Mouse (Mus musculus): ENCODE measurements at regions not wholly inside any gene's neighbourhood (a gene's known extent, or its start where the extent isn't known, plus 50 kb on each side); places are given as distances from the start of the nearest gene placed in this dataset.

DNA sequence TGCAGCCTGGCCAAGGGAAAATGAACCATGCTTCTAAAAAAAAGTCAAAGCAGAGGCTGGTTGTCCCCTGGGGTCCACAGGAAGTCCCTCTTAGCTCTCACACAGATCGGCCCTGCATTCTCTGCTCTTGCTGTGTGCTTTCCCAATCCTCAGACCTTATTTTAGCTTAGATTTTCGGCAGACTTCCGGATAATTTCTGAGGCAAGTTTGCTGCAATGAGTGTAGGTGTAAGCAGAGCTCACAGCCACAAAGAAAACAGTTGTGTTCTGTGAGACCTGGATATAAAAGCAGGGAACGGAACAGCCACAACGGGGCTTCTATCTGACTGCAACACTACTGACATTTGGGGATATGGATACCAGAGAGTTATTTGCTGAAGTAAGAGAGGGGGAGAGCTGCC, 271.9 kb downstream of the Xpnpep1 start:
- H3K4me3 ChIP-seq (ENCODE audit: low read depth, low read length) = no peak overlapping the region
- no peaks in the 10 kb centered on the region for H3K27me3 ChIP-seq (ENCODE audit: control insufficient read depth, insufficient read depth, low read length)
- no peaks in the 10 kb centered on the region for H3K36me3 ChIP-seq (ENCODE audit: control insufficient read depth, insufficient read depth, low read length)
- no peak overlapping the region for H3K9ac ChIP-seq (replicated peaks; ENCODE audit: low read depth, low read length)
- WGBS = 85% methylated on average over 5 of the region's 5 CpGs
- no peak overlapping the region for H3K27ac ChIP-seq (ENCODE audit: low read length)
- ATAC-seq (ENCODE audit: insufficient number of reproducible peaks, insufficient read depth, low FRiP score, low read depth) = no peak
- H3K9me3 ChIP-seq (ENCODE audit: control insufficient read depth, low read depth, low read length) = no peaks in the 10 kb centered on the region
- H3K4me2 ChIP-seq (replicated peaks; ENCODE audit: low read depth, low read length) = no peak overlapping the region
- no peaks in the 10 kb centered on the region for H3K4me1 ChIP-seq (ENCODE audit: control insufficient read depth, insufficient read depth, low read length)

DNA sequence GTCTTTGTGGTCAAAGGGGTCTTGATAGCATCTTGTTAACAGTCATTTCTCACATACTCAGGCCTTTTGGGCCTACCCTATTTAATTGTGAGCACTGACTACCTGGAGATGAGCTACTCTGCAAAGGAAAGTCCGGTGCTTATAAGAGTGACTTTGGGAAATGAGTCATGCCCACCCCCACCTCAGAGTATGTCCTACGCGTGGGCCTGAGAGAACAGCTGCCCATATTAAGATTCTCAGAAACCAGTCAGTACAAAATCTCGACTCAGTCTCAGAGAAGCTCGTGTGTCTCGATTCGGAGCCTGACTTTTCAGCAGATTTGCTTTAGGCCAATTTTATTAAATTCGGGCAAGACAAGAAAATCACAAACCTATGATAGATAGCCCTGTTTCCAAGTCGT, 301.1 kb downstream of the Xpnpep1 start:
- WGBS = 91% methylated on average over 9 of the region's 9 CpGs
- no peak for ATAC-seq (ENCODE audit: insufficient number of reproducible peaks, insufficient read depth, low FRiP score, low read depth)
- Histone ChIP-seq H3K4me1 (ENCODE audit: control insufficient read depth, insufficient read depth, low read length) (no peaks in the 10 kb centered on the region), H3K4me3 (ENCODE audit: low read depth, low read length) (no peak overlapping the region), H3K4me2 (replicated peaks; ENCODE audit: low read depth, low read length) (no peak overlapping the region), H3K27me3 (ENCODE audit: control insufficient read depth, insufficient read depth, low read length) (no peaks in the 10 kb centered on the region), H3K36me3 (ENCODE audit: control insufficient read depth, insufficient read depth, low read length) (no peaks in the 10 kb centered on the region), H3K27ac (ENCODE audit: low read length) (no peak overlapping the region), H3K9me3 (ENCODE audit: control insufficient read depth, low read depth, low read length) (no peaks in the 10 kb centered on the region), H3K9ac (replicated peaks; ENCODE audit: low read depth, low read length) (no peak overlapping the region)

DNA sequence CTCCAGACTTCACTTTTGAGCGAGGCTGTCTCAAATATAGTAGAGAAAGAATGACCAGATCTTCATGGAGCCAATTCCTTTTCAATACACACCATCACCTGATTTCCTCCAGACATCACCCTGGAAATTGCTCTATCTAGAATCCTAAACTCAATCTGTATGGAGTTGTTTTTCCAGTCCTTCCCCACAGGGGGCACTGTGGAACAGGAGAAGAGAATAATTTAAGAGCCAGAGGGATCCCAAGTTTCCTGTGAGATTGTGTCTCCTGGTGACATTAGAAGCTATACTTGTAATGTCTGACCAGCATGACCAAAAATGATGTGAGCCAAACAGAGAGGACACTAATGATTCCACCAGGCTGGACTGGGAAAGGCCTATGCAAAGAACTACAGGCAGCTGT, 318.2 kb downstream of the Xpnpep1 start:
- H3K4me1 ChIP-seq (ENCODE audit: control insufficient read depth, insufficient read depth, low read length) = no peaks in the 10 kb centered on the region
- no peak for ATAC-seq (ENCODE audit: insufficient number of reproducible peaks, insufficient read depth, low FRiP score, low read depth)
- H3K4me2 ChIP-seq (replicated peaks; ENCODE audit: low read depth, low read length) = no peak overlapping the region
- 26% methylated on average over 1 of the region's 1 CpGs for WGBS
- no peak overlapping the region for H3K27ac ChIP-seq (ENCODE audit: low read length)
- no peak overlapping the region for H3K9ac ChIP-seq (replicated peaks; ENCODE audit: low read depth, low read length)
- H3K36me3 ChIP-seq (ENCODE audit: control insufficient read depth, insufficient read depth, low read length) = no peaks in the 10 kb centered on the region
- no peaks in the 10 kb centered on the region for H3K27me3 ChIP-seq (ENCODE audit: control insufficient read depth, insufficient read depth, low read length)
- no peak overlapping the region for H3K4me3 ChIP-seq (ENCODE audit: low read depth, low read length)
- H3K9me3 ChIP-seq (ENCODE audit: control insufficient read depth, low read depth, low read length) = no peaks in the 10 kb centered on the region

DNA sequence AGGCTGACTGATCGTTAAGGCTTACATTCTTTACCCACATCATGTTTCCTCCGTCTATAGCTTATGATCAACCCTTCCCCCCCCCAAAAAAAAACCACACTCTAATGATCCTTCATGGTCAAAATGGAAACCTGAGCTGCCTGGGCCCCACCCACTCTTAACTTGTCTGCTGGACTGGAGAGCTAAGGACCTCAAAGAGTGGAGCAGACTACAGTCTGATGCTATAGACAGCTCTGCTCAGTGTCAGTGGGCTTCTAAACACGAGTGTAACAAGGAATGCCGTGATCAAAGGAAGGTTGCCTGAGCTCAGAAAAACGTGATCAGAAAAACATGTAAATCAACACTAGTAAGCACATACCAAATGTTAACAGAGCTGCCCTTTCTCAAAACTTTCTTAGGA, 324.7 kb downstream of the Xpnpep1 start:
- 33% methylated on average over 5 of the region's 5 CpGs for WGBS
- no peak for ATAC-seq (ENCODE audit: insufficient number of reproducible peaks, insufficient read depth, low FRiP score, low read depth)

DNA sequence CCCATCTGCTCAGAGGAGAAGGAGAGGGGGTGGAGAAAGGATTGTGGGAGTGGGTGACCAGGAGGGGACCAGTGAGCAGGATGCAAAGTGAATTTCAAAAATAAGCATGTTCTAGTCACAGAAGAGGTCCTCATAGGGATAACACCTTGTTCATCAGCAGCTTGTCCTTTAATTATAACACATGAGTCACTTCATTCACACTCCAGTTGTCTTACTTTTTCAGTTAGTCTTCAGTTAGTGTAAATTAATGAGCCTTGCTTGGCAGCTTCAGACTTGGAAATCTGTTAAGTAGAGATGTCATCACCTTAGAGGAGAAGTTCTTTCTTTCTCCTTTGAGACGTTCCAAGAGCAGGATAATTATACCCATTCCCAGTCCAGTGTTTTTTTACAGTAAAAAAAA, 332.3 kb downstream of the Xpnpep1 start:
- no peaks in the 10 kb centered on the region for H3K4me1 ChIP-seq (ENCODE audit: control insufficient read depth, insufficient read depth, low read length)
- H3K27ac ChIP-seq (ENCODE audit: low read length) = no peak overlapping the region
- no peaks in the 10 kb centered on the region for H3K9me3 ChIP-seq (ENCODE audit: control insufficient read depth, low read depth, low read length)
- H3K4me3 ChIP-seq (ENCODE audit: low read depth, low read length) = no peak overlapping the region
- no peak overlapping the region for H3K4me2 ChIP-seq (replicated peaks; ENCODE audit: low read depth, low read length)
- no peaks in the 10 kb centered on the region for H3K36me3 ChIP-seq (ENCODE audit: control insufficient read depth, insufficient read depth, low read length)
- no peak overlapping the region for H3K9ac ChIP-seq (replicated peaks; ENCODE audit: low read depth, low read length)
- WGBS = 67% methylated on average over 1 of the region's 1 CpGs
- no peak for ATAC-seq (ENCODE audit: insufficient number of reproducible peaks, insufficient read depth, low FRiP score, low read depth)
- H3K27me3 ChIP-seq (ENCODE audit: control insufficient read depth, insufficient read depth, low read length) = no peaks in the 10 kb centered on the region

More for the DNA sequence above, 324.7 kb downstream of the Xpnpep1 start:
- H3K36me3 ChIP-seq (ENCODE audit: control insufficient read depth, insufficient read depth, low read length) = no peaks in the 10 kb centered on the region
- no peak overlapping the region for H3K27ac ChIP-seq (ENCODE audit: low read length)
- H3K9ac ChIP-seq (replicated peaks; ENCODE audit: low read depth, low read length) = no peak overlapping the region
- H3K4me1 ChIP-seq (ENCODE audit: control insufficient read depth, insufficient read depth, low read length) = no peaks in the 10 kb centered on the region
- no peak overlapping the region for H3K4me3 ChIP-seq (ENCODE audit: low read depth, low read length)
- no peaks in the 10 kb centered on the region for H3K9me3 ChIP-seq (ENCODE audit: control insufficient read depth, low read depth, low read length)
- no peaks in the 10 kb centered on the region for H3K27me3 ChIP-seq (ENCODE audit: control insufficient read depth, insufficient read depth, low read length)
- no peak overlapping the region for H3K4me2 ChIP-seq (replicated peaks; ENCODE audit: low read depth, low read length)

DNA sequence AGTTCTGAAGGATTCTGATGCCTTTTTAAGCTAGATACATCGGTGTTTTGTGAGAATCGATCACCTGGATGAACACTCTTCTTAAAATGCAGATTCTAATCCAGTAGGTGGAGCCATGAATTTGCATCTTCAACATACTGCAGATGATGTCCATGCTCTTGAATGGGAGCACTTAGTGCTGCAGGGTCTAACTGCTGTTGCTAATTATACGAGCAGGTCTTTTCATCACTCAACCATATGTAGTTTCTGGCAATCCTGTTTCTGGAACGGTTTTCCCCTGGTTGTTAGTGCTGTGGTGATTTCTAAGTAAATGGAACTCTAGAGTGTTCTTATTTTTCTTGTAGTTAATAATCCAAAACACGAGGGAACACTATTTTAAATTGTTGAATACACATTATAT, 379.0 kb downstream of the Xpnpep1 start:
- Histone ChIP-seq H3K27ac (ENCODE audit: low read length) (no peak overlapping the region), H3K9me3 (ENCODE audit: control insufficient read depth, low read depth, low read length) (no peaks in the 10 kb centered on the region), H3K27me3 (ENCODE audit: control insufficient read depth, insufficient read depth, low read length) (no peaks in the 10 kb centered on the region), H3K36me3 (ENCODE audit: control insufficient read depth, insufficient read depth, low read length) (no peaks in the 10 kb centered on the region), H3K4me3 (ENCODE audit: low read depth, low read length) (no peak overlapping the region), H3K9ac (replicated peaks; ENCODE audit: low read depth, low read length) (no peak overlapping the region), H3K4me1 (ENCODE audit: control insufficient read depth, insufficient read depth, low read length) (no peaks in the 10 kb centered on the region), H3K4me2 (replicated peaks; ENCODE audit: low read depth, low read length) (no peak overlapping the region)
- ATAC-seq (ENCODE audit: insufficient number of reproducible peaks, insufficient read depth, low FRiP score, low read depth) = no peak
- 68% methylated on average over 5 of the region's 5 CpGs for WGBS

DNA sequence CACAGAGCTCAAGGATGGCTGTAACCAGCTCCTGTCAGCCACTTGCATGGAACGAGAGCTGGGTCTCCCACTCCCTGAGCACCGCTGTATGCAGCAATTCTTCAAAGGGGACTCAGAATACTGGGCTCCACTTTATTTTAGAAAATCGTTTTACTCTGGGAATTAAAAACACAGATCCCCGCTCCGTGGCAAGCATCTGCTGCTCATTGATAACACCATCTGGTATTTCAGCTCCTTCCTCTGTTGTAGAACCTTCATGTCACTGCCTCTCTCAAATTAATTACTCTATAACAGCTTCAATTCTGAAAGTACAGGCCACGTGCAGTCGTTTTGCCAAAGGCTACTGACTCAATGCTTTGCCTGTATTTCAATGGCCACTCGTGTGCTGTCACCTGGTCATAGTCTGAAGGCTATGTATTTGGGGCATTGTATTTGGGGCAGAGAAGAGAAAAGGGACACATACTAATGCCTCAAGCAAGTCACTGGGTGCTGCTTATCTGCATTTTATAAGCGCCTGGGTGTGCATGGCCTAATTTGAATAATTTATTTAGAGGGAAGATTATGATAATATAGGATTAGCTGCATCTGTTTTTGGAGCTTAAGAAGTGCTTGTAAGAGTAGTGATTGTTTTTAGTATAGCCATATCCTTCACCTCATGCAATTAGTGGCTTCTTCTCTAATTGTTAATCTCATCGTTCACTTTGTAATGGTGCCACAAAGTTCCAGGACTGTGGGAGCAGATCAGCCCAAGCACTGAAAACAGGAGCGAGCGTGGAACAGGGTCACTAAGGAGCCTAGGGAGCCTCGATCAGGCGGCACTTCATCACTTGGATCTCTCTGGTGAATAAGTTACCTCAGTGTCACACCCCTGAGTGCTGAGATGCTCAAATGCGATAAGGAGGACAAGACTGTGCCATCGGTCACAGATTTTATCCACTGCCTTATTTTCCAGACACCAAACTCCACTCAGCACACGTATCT, 383.3 kb downstream of the Ins1 start:
- Histone ChIP-seq H3K27me3 (ENCODE audit: control insufficient read depth, insufficient read depth, low read length) (no peaks in the 10 kb centered on the region), H3K4me1 (ENCODE audit: control insufficient read depth, insufficient read depth, low read length) (no peaks in the 10 kb centered on the region), H3K27ac (ENCODE audit: low read length) (no peak overlapping the region), H3K36me3 (ENCODE audit: control insufficient read depth, insufficient read depth, low read length) (no peaks in the 10 kb centered on the region), H3K4me2 (replicated peaks; ENCODE audit: low read depth, low read length) (no peak overlapping the region), H3K9ac (replicated peaks; ENCODE audit: low read depth, low read length) (no peak overlapping the region), H3K4me3 (ENCODE audit: low read depth, low read length) (no peak overlapping the region), H3K9me3 (ENCODE audit: control insufficient read depth, low read depth, low read length) (no peaks in the 10 kb centered on the region)
- no peak for ATAC-seq (ENCODE audit: insufficient number of reproducible peaks, insufficient read depth, low FRiP score, low read depth)
- WGBS = 68% methylated on average over 17 of the region's 17 CpGs

DNA sequence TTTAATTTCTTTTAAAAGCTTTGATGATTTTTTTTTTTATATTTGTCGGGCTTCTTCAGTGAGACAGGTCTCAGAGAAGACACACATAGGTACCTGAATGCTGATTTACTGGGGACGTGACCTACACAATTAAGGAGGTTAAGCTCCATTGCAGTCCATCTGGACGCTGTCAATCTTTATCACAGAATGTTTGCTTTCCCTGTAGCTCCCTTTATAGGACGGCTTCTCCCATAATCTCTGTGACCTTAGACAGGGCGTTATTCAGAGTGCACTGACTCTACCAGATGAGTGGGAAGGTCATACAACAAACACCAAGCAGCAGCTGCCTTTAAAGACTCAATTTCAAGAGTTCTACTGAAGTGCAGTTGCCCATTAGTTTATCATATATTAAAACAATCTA, 376.1 kb downstream of the Ins1 start:
- no peaks in the 10 kb centered on the region for H3K36me3 ChIP-seq (ENCODE audit: control insufficient read depth, insufficient read depth, low read length)
- no peak overlapping the region for H3K4me3 ChIP-seq (ENCODE audit: low read depth, low read length)
- WGBS = 31% methylated on average over 5 of the region's 5 CpGs
- H3K27ac ChIP-seq (ENCODE audit: low read length) = no peak overlapping the region
- H3K4me2 ChIP-seq (replicated peaks; ENCODE audit: low read depth, low read length) = no peak overlapping the region
- no peak for ATAC-seq (ENCODE audit: insufficient number of reproducible peaks, insufficient read depth, low FRiP score, low read depth)
- no peaks in the 10 kb centered on the region for H3K4me1 ChIP-seq (ENCODE audit: control insufficient read depth, insufficient read depth, low read length)
- H3K27me3 ChIP-seq (ENCODE audit: control insufficient read depth, insufficient read depth, low read length) = no peaks in the 10 kb centered on the region
- no peaks in the 10 kb centered on the region for H3K9me3 ChIP-seq (ENCODE audit: control insufficient read depth, low read depth, low read length)
- no peak overlapping the region for H3K9ac ChIP-seq (replicated peaks; ENCODE audit: low read depth, low read length)

DNA sequence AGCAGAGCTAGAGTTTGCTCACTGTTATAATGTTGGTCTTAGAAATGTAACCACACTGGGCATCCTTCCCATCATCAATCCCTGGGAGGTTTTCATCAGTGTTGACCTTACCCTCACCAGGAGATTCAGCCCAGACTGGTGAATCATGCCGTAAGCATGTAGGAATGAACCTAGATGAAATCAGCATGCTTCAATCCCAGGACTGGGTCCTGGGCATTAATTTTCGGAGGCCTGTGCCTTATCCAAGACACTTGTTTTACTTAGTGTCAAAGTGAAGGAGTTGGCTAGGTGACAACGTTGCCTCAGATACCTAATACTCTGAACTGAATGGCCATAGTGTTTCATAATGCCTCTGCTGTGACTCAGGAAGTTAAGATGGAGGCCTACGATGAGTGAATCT, 368.4 kb downstream of the Ins1 start:
- no peak overlapping the region for H3K4me3 ChIP-seq (ENCODE audit: low read depth, low read length)
- no peaks in the 10 kb centered on the region for H3K9me3 ChIP-seq (ENCODE audit: control insufficient read depth, low read depth, low read length)
- 56% methylated on average over 4 of the region's 4 CpGs for WGBS
- no peaks in the 10 kb centered on the region for H3K4me1 ChIP-seq (ENCODE audit: control insufficient read depth, insufficient read depth, low read length)
- no peak overlapping the region for H3K27ac ChIP-seq (ENCODE audit: low read length)
- no peak overlapping the region for H3K9ac ChIP-seq (replicated peaks; ENCODE audit: low read depth, low read length)
- no peaks in the 10 kb centered on the region for H3K36me3 ChIP-seq (ENCODE audit: control insufficient read depth, insufficient read depth, low read length)
- H3K4me2 ChIP-seq (replicated peaks; ENCODE audit: low read depth, low read length) = no peak overlapping the region
- no peaks in the 10 kb centered on the region for H3K27me3 ChIP-seq (ENCODE audit: control insufficient read depth, insufficient read depth, low read length)
- ATAC-seq (ENCODE audit: insufficient number of reproducible peaks, insufficient read depth, low FRiP score, low read depth) = no peak
